Mouse (Mus musculus): ENCODE data around the gene Ttc29.

Ttc29 gene

DNA sequence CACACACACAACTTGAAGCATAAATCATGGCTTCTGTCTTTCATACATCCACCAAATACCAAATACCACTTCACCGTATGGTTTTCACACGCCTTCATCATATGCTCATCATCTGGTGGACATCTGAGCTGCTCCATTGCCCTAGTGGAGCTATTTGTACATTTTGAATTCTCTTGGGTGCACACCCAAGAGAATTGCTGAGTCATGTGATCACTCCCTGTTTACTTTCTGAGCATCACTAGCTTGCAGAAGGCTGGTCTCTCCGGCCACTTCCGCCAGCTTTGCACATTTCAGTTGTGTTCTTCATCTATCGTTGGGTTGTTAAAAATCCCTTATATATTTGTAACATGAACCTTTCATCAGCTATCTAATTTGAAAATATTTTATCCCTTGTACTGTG, 65.5 kb downstream of the Ttc29 start:
- no peak for DNase-seq (ENCODE audit: low read depth, low spot score)

DNA sequence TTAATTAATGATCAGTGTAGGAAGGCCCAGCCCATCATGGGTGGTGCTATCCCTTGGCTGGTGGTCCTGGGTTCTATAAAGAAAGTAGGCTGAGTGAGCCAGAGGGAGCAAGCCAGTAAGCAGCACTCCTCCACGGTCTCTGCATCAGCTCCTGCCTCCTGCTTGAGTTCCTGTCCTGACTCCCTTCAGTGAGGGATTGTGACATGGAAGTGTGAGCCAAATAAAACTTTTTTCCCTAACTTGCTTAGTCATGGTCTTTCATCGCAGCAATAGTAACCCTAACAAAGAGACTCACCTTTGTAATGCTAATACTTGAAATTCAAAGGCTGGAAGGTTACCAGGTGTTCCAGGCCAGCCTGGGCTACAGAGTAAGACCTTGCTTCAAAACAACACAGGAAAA, 71.7 kb downstream of the Ttc29 start:
- no peak for DNase-seq (ENCODE audit: low read depth, low spot score)

DNA sequence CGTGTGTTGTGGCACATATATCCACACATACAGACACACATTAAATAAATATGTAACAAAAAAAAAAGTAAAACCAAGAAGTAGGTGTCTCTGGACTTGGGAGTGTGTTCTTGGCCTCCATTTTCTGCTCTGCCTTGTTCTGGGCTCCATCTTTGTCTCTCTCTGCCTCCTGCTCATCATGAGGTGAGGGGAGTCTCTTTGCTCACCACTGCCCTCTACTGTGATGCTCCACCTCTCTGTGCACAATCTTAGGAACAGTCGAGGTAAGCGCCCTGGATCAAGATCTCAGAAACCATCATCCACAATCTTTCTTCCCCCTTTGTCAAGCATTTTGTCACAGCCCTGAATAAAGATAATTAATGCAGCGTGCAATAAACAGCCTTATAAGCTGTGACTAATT, 72.3 kb downstream of the Ttc29 start:
- DNase-seq (ENCODE audit: low read depth, low spot score) = no peak

DNA sequence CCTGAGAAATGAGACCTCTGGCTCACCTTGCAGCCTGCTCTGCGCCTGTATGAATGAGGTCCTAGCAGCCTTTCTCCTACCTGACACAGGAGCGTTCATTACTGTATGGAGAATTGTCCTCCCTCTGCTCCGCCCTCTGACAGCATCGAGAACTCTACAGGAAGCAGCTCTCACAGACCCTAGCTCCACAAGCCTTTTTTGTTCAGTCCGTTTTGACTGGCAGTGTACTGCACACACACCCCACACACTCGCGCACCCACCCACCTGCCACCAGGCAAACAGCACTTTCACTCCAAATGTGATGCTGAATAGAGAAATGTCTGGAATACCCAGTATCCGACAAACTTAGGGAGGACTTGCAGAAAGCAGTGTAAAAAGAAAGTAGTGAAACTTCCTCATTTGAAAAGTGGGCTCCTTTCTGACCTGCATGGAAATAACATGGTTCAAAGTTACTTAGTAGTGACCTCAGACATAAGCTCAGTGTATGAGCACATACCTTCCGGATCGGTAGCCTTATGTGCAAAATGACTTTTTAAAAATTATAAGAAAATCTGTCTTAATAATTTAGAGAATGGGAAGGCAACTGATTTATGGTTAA, 76.4 kb downstream of the Ttc29 start:
- no peak for DNase-seq (ENCODE audit: low read depth, low spot score)

DNA sequence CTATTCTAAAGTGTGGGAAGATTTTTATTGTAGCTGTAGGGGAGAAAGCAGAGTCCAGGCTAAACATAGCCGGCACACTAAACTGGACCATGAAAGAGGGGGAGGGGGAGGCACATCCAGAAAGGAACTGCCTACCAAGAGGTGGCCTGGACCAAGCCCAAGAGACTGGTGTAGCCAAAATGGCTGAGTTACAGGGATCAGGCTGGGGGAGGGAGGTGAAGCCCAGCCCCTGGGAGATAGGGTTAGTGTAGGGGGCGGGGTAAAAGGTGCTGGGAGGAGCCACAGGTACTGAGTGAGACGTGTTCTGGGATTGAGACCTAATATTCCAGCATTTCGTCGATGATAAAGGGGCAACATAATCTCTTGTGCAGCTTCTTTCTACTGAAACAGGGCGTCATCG, 77.2 kb downstream of the Ttc29 start:
- DNase-seq (ENCODE audit: low read depth, low spot score) = no peak

DNA sequence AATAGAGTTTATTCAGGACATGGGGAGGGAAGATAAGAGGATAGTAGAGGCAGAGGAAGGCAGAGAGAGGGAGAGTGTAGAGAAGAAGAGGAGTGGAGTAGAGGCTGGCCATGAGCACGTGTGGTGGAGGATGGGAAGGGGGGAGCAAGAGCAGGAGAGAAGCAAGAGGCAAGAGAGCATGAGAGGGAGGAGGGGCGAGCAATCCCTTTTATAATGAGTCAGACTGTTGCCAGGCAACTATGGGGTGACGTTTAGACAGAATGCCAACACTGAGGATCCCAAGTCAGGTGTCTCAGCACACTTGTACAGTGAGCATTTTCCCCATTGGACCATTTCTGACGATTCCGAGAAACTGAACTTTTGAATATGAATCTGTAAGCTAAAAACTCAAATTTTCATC, 82.4 kb downstream of the Ttc29 start:
- DNase-seq (ENCODE audit: low read depth, low spot score) = no peak

DNA sequence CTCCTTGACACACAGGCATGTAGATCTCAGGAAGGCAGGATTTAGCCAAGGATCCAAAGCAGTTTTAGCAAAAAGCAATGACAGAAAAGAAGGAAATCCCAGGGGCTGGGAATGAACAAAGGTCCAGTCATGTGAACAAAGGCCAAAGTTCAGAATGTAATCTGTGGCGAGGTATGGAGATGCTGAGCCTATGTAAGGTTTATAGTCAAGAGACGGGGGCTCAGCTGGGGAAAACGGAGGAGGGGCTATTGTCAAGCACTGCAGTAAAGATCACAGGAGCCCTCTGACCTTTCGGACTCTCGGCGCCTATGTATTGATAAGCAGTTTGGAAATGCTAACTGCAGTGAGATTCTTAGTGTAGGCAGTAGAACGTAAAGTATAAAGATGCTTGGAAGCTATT, 90.5 kb downstream of the Ttc29 start:
- DNase-seq (ENCODE audit: low read depth, low spot score) = no peak

DNA sequence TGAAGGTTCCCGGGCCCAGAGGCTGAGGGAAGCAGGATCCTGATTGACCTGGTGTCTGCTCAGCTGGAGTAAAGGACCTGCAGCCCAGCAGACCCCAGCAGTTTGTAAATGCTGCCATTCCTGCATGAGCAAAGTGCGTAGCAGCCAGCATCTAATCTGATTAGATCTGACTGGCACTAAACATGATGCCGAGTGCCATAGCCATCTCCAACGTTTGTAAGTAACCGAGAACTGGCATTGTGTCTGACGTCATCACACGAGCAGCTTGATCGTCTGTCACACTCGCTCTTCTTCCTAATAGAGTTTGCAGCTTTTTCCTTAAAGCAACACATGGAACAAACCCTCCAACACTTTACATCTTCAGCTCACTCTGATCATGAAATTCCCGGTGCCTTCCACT, 93.5 kb downstream of the Ttc29 start:
- no peak for DNase-seq (ENCODE audit: low read depth, low spot score)

DNA sequence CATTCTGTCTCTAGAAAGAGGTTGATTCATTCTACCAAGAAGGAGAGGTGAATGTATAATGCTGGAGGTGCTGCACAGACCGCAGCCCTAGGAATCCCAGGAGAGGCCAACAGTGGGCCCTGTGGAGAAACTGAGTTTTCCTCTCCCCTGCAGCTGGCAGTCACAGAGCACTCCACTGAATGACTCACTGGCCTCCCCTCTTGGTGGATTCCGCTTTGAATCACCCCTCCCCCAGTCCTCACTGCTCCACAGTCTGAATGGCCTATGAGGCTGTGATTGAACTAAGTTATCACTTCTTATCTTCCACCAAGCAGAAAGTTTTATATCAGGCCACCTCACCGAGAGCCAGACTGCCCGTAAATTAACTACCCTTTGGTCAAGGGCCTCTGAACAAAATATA, 94.0 kb downstream of the Ttc29 start:
- no peak for DNase-seq (ENCODE audit: low read depth, low spot score)

DNA sequence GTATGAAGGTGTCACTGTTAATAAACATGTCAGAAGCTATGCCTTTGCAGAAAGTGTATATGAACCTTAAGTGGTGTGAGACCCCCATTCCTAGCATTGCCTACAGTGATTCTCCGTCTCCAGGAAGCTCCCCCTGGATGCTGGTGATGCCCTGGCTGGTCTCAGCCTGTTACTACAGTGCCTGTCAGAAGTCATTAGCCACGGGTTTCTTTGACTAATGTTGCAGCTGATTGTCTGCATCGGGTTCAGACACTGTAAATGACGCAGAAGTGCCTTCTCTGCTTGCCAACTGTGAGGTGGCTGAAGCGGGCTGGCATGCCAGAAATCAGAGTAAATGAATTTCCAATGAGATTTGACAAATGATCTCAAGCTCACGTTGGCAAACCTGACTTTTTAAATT, 96.4 kb downstream of the Ttc29 start:
- DNase-seq (ENCODE audit: low read depth, low spot score) = no peak

DNA sequence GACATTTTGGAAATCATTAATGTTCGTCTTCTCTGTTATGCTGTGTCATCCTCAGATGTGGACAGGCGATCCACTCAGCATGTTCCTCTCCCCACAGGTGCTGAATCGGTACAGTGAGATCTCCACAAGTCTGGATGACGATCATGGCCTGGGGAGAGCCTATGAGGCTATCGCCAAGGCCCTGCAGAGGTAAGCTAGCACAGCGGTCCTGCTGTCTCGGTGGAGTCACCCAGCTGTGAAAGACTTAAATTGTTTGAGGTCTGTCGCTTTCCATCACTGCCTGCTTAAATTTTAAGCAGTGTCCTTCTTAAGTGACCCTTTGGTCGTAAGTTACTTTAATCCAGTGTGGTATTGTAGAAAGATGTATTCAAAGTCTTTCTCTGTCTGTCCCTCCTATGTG, 102.5 kb downstream of the Ttc29 start:
- DNase-seq (ENCODE audit: low read depth, low spot score) = no peak

DNA sequence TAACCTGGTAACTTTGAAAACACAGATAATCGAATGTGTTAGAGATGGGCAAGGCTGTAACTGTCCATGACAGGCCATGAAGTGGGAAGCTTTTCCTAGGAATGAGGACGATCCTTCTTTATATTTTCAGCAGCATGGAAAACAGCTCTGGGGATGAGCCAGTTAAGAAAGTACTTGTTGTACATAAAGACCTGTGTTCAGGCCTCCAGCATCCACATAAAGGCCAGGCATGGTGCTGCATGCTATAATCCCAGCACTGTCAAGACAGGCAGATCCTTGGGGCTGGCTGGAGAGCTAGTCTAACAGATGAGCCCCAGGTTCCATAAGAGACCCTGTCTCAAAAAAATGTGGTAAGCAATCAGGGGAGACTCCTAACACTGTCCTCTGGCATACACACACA, 104.6 kb downstream of the Ttc29 start:
- DNase-seq (ENCODE audit: low read depth, low spot score) = no peak

DNA sequence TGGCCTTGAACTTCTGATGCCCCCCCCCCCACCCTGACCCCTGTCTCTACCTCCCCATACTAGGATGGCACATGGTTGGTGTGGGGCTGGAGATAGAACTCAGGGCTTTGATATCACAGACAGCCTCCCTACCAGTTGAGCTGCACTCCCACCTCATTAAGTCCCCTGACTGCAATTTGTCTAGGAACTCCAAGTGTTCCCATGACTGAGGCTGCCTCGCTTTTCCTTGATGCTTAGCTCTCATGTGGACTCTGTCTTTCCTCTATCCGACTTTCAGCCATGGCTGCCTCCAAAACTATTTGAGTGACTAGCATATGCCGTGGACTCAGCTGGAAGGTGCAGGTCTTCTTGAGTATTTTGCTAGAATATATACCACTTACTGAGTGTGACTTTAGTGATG, 110.3 kb downstream of the Ttc29 start:
- no peak for DNase-seq (ENCODE audit: low read depth, low spot score)

DNA sequence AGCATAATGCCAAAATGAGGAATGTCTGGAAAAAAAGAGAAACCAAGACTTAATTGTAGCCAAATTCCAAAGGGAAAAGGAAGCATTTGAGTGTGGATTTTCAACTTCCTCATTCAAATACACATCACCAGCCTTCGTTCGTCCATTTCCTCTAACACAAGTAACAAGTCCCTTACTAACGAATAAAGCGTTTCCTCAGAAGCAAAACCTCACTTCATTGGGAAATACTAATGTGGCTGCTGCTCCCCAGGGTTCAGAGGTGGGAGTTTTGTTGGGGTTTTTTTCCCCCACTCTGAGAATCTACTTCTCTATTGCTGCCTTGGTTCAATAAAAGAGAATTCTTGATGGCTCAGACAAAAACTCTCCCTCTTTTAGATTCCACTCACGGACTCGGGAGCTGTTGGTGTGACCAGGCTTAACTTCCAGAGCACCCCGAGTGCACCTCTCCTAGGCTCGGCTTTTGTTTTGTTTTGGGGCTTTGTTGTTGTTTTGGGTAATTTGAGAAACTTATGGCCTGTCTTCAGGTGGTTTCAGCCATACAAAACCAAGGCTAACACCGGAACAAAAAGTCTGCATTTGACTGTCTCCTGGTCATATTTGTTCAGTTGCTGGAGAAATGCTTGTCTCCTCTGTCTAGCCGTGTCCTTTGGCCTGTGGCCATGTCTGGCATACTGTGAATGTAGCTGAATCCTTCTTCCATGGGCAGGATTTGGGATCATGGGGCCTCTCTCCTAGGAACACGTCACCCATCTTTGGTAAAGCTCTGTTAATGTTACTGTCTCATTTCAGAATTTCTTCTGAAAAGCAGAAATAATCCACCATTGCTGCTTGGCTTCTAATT, 127.8 kb downstream of the Ttc29 start:
- DNase-seq (ENCODE audit: low read depth, low spot score) = no peak

DNA sequence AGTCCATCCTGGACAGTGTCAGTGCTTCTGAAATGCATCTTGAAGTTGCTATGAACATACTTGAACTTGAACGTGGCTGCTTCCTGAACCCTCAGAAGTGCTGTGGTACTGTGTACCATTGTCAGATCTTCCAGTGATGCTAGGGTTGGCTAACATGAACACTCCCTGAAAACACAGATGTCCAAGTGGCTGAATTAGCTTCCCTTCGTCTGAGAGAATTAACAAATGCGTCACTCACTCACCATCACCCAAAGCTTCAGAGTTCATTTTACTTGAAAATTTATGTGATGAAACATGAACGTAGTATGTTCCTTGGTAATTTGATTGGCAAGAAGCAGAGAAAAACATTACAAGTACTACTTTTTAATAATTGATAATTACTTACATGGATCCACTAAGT, 129.1 kb downstream of the Ttc29 start:
- DNase-seq (ENCODE audit: low read depth, low spot score) = no peak

DNA sequence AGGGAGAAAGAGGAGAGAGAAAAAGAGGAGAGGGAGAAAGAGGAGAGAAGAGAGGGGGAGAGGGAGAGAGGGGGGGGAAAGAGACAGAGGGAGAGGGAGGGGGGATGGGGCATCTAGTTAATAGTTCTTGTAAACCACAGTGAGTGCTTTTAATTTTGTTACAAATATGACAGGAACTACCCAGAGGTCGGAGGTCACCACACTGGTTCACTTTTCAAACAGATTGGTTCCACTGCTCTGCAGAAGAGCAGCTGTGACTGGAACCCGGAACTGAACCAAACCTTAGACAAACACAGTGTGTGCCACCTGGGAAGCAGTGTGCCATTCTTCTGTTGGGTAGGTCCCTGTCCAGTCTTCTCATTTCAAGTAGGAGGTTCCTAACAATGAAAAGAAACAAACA, 130.9 kb downstream of the Ttc29 start:
- no peak for DNase-seq (ENCODE audit: low read depth, low spot score)

DNA sequence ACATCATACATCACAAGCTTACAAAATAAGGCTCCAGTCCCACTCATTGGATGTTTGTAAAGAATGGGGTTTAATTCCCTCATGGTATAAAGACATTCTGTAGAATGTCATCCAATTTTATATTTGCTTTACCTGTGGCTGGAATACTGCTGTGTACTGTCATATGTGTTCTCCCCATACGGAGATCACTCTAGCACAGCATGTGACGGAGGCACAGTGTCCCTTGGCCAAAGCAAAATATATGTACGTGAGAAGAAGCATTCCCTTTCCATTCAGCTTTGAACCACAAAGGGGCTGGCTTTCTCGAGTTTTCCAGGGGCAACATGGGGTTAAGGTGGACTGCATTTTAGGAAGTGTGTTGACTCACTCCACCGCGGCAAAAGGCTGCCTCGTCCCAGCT, 132.6 kb downstream of the Ttc29 start:
- no peak for DNase-seq (ENCODE audit: low read depth, low spot score)

DNA sequence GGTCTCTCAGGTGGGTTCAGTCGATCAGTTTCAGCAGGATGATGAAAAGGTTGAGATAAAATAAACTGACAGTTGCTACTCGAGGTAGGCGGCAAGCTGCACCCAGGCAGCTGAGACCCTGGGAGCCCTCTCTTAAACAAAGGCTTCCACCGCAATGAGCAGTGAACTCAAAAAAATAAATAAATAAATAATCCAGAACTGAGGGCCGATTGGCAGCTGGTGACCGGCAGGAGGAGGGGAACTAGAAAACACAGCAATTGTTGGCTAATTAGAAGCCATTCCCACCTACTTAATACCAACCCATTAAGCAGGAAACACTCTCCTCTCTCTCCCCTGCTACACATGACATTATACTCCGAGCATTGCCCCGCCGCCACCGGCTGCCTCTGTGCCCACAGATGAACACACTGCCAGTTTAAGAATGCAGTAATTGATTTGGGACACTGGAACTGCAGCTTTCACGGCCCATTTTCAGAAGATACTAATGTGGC, 133.1 kb downstream of the Ttc29 start:
- DNase-seq (ENCODE audit: low read depth, low spot score) = no peak

DNA sequence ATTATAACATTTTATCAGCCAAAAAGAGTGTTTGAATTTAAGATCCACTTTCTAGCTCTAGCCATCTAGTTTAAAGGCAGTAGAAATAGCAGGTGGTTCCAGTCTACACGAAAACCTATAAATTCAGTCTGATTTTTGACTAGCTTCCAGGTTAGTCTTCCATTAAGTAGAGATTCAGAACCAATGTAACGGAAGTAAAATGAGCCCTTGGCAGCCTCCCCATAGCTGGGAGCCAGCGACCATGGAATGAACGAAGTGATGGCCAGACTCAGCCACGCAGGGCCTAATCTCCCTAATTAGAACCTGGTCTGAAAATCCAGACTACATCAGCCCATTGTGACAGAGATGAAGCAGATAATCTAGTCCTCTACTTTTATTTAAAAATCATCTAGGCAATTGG, 140.8 kb downstream of the Ttc29 start:
- no peak for DNase-seq (ENCODE audit: low read depth, low spot score)

DNA sequence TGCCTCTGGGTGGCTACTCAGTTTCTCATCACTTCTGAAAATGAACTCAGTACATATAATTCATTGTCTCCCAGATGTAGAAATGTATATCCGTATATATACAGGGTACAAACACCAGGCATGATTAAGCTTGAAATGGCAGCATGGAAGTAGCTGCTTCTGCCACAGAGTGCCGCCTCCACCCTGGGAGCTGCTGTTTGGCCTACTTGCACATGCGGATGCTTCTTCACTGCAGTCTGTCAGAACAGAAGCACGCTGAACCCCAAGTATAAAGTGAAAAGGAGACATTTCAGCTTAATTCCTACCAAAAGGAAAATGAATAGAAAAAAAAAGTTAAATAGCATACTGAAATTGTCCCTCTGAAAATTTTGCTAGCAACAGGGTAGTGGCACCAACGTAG, 141.7 kb downstream of the Ttc29 start:
- no peak for DNase-seq (ENCODE audit: low read depth, low spot score)

DNA sequence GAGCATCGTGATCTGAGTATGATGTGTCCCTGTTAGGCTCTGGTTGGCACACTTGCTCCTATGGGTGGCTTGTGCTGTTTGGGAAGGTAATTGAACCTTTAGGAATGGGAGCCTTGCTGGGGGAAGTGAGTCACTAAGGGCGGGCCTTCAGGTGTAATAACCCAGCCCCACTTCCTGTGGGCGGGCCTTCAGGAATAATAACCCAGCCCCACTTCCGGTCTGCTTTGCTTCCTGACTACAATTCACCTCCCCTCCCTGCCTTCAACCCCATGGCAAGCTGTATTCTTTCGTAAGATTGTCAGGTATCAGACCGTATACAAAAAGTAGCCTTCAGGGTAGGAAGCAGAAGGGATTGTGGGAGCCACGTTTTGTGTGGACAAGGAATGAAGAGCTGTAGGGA, 177.7 kb downstream of the Ttc29 start:
- no peak for DNase-seq (ENCODE audit: low read depth, low spot score)

DNA sequence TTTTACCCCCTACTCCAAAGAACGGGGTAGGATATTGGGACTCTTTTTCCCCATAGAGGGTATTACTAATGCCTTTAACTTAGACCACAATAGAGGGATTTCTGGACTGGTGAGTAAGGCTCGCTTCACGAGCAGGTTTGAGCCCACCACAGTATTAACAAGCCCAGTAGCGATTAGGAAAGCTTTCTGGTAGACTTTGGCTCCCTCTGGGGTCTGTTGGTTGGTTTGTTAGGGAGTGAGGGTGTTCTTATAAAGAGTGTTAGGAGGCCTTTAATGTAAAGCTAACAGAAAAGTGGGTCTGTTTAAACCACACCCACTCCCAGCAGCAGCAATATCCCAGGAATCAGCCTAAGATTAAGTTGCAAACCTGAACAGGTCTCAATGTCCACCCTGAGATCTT, 206.2 kb downstream of the Ttc29 start:
- no peak for DNase-seq (ENCODE audit: low read depth, low spot score)

DNA sequence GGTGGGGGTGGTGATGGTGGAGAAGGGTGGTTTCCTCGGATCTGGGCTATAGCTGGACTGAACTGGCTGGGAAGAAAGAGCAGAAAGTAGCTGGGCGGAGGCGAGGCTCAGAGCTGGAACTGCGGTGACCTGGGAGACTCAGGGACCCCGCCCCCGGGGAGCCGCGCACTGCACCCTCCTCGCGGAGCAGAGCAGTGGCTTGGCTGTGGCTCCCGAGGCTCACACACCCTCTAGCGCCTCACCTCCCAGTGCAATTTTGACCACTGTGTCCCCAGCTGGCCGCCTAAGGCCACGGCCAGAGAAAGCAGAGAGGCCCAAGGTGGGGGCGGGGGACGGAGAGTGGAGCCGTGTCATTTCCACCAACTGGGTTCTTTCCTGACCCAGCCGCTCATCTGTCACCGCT, 207.0 kb downstream of the Ttc29 start:
- no peak for DNase-seq (ENCODE audit: low read depth, low spot score)

DNA sequence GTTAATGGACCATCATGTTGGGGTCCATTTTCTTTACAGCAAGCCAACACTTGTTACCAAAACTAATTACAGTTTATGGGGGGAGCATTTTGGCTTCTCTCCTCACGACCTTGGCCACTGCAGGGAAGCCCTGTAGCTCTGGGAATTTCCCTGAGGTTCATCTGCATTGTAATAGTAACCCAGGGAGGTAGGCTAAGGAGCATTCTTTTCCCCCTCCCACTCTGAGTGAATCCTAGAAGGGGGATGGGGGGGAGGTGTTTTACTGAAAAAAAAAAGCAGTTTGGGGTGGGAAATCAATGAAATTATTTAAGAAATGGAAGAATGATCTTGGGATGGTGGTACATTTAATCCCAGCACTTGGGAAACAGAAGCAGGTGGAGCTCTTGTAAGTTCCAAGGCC, 210.8 kb downstream of the Ttc29 start:
- no peak for DNase-seq (ENCODE audit: low read depth, low spot score)
